Mouse (Mus musculus): ENCODE measurements around the gene Hist1h2bb. TPM values are rescaled to one million over a fixed set of nuclear protein-coding genes. Genes with fewer than 3 reads are reported as not detected.
"Not testable (repeated sequence)": the region's sequence is repeated elsewhere in the genome, so short reads cannot be mapped to it uniquely, and the experiment has no call there.

The Hist1h2bb gene
- total RNA-seq, 2 experiments from 2014 or later = 20.1 to 33.5 TPM

DNA sequence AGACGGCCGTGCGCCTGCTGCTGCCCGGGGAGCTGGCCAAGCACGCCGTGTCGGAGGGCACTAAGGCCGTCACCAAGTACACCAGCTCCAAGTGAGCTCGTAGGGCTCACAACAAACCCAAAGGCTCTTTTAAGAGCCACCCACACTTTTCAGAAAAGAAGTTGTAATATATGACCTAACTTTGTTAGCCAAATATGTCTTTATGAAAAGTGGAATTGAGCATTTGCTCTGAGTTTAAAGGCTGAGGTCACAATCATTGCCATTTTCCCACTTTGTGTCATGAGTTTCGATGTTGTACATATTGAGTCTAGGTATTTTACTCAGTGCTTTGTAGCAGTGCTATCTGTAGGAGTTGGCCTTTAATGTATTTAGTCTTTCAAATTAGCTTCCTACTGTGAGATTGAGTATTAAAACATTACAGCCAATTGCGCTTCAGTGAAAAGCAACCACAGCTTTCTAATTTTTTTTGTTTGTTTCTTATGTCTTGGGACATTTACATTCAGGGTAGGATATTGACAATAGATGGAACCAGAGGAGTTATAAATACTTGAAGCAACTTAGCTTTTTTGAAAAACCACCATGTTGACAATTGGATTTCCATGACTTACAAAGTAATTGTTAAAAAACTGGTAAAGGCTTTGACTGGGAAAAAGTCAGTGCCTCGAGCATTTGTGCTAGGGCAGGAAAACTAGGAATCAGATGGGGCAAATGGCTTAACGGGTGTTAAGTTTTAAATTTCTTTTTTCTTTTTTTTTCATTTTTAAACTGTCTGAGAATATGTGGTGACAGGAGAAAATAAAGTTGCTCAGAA is 752 bp downstream of the Hist1h2bb start:
- no peak for DNase-seq (ENCODE audit: extremely low spot score in 1 of 2, low spot score in 1 of 2)

DNA sequence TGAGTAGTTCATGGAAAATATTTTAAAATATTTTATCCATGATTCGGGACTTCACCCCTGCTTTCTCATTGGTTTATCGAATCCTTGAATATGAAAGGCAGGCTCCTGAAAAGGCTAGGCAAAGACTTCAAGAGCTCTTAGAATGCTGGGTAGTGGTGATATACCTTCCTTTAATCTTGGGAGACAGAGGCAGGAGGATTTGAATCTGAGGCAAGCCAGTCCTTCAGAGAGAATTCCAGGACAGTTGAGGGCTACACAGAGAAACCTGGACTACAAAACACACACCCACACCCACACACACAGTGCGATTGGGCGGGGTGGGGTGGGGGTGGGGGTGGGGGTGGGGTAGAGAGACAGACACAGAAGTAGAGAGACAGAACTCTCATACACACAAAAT is 1.4 kb downstream of the Hist1h2bb start:
- no peak for DNase-seq (ENCODE audit: extremely low spot score in 1 of 2, low spot score in 1 of 2)

GRCm38 (mm10) chr13:23749563-23750121 is 3.1 kb downstream of the Hist1h2bb start:
- no peak for DNase-seq (ENCODE audit: extremely low spot score in 1 of 2, low spot score in 1 of 2)

GRCm38 (mm10) chr13:23750839-23751477 is 4.4 kb downstream of the Hist1h2bb start, which contains the start of gene Hist1h2ab:
Gene Hist1h2ab, plus strand, starts transcription at chr13:23751126.
- not testable (repeated sequence) for DNase-seq (ENCODE audit: extremely low spot score in 1 of 2, low spot score in 1 of 2)

GRCm38 (mm10) chr13:23751478-23751956 is 5.0 kb downstream of the Hist1h2bb start:
- no peak for DNase-seq (ENCODE audit: extremely low spot score in 1 of 2, low spot score in 1 of 2)

DNA sequence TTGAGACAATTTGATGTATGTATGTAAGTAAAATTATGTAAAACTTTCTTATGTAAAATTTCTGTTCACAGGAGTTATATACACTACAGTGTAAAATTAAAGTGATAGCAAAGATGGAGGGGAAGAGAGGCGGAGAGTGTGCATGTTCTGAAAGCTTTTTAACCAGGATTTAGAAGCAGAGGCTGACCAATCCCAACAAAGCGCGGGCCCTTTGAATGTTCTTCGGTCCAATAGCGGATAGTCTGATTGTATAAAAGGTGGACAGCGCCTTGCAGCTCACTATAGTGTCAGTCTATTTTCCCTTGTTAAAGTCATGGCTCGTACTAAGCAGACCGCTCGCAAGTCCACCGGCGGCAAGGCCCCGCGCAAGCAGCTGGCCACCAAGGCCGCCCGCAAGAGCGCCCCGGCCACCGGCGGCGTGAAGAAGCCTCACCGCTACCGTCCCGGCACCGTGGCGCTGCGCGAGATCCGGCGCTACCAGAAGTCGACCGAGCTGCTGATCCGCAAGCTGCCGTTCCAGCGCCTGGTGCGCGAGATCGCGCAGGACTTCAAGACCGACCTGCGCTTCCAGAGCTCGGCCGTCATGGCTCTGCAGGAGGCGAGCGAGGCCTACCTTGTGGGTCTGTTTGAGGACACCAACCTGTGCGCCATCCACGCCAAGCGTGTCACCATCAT is 5.7 kb downstream of the Hist1h2bb start, which contains the start of gene Hist1h3b:
Gene Hist1h3b (plus strand): TSS at position 201 of the 675 bp plus-strand sequence.
- peak; percentile 74 to 98 for DNase-seq (ENCODE audit: extremely low spot score in 1 of 2, low spot score in 1 of 2)

DNA sequence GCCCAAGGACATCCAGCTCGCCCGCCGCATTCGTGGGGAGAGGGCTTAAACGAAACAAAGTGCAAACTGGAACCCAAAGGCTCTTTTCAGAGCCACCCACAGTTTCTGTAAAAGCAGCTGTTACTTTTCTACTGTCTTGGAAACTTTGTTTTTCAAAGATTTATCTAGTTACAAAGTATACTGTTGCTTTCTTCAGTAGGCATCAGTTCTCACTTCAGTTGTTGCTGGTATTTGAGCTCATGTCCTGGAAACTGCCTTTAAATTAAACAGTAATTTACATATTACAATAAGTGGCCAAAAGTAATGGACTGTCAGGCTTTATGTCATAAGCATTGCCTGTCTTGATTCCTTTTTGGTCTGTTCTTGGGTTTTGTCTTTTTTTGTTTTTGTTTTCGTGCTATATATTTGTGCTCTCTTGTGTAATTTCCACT is 6.2 kb downstream of the Hist1h2bb start:
- no peak for DNase-seq (ENCODE audit: extremely low spot score in 1 of 2, low spot score in 1 of 2)

GRCm38 (mm10) chr13:23753314-23754078 is 7.0 kb downstream of the Hist1h2bb start:
- no peak for DNase-seq (ENCODE audit: extremely low spot score in 1 of 2, low spot score in 1 of 2)

DNA sequence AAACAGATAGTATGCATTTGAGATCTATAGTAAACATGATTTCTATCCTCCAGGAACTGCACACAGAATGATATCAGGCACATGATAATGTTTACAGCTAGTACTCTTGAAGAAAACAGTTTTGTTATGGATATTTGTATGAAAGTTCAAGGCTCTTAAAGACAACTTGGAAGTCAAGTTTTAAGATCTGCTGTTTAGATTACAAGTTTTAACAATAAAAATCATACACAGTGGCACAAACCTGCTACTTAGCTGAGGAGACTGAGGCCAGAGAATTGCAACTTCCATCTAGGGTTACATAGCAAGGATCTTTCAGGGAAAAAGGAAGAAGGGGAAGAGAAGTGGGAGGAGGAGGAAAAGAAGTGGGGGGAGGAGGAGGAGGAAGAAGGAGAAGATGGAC is 8.5 kb downstream of the Hist1h2bb start:
- DNase-seq (ENCODE audit: extremely low spot score in 1 of 2, low spot score in 1 of 2) = no peak

- DNase-seq (ENCODE audit: extremely low spot score in 1 of 2, low spot score in 1 of 2) = peak; percentile 65 to 75
Observed at GRCm38 (mm10) chr13:23756790-23757189, 10.3 kb downstream of the Hist1h2bb start, which contains the start of gene Hist1h4b. Gene Hist1h4b, plus strand, starts transcription at chr13:23757013.

DNA sequence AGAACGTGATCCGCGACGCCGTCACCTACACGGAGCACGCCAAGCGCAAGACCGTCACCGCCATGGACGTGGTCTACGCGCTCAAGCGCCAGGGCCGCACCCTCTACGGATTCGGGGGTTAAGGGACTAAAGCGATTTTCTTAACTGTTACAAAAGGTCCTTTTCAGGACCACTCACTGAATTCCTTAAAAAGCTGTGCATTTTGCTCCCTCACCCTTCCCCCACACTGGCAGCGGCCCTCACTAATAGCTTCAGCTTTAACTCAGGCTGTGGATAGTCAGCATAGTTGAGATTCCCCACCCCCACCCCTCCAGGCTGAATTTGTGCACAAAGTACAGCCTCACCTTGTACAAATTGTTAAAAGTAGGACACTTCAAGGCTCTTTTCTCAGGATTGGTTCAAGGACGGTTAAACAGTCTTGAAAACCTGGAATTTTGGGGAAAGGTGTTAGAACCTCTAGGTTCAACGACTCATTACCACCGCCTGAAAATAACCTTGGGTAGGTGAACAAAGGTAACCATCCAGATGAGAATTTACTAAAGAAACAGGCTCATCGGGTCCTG is 10.8 kb downstream of the Hist1h2bb start:
- DNase-seq (ENCODE audit: extremely low spot score in 1 of 2, low spot score in 1 of 2) = no peak

- no peak for DNase-seq (ENCODE audit: extremely low spot score in 1 of 2, low spot score in 1 of 2)
Observed at GRCm38 (mm10) chr13:23757921-23758320, 11.4 kb downstream of the Hist1h2bb start.

- DNase-seq (ENCODE audit: extremely low spot score in 1 of 2, low spot score in 1 of 2) = no peak
Observed at GRCm38 (mm10) chr13:23759251-23759771, 12.8 kb downstream of the Hist1h2bb start.

DNA sequence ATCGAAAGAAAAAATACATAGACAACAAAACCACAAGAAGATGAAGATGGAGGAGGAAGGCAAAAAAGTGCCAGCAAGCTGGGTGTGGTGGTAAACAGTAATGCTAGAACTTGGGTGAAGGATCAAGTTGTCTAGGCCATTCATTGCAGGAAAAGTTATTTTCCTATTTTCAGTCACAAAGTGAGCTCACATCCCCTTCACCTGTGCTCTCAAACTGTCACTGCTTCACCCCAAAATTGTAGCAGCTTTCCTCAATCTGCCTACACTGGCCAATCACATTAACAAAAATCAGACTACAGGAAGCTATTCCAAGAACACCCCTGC is 13.3 kb downstream of the Hist1h2bb start:
- DNase-seq (ENCODE audit: extremely low spot score in 1 of 2, low spot score in 1 of 2) = no peak

DNA sequence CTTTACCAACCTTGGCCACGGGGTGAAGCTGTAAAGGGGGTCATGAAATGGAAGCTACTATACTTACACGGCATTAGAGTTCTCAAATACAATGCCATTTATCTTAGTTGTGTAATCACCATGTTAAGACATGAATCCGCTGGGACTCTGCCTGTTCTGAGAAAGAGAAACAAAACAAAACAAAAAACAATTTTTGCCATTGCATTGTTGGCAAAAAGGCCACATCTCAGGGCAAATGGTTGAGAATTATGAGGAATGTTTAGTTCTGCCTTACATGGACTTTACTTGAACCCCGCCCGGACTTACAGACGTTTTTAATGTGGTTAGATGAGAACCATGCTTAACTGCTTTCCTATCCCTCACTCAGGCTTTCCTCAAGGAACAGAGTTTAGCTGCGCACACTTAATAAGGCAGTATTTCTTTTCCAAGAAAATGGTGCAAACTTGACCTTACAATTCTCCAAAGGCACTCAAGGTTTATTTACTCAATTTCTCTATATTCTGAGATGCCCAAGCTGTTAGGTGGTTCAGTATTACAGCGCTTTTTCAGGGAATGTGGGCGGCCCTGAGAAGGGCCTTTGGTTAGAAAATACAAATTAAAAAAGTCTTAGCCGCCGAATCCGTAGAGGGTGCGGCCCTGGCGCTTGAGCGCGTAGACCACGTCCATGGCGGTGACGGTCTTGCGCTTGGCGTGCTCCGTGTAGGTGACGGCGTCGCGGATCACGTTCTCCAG is 13.9 kb downstream of the Hist1h2bb start:
- no peak for DNase-seq (ENCODE audit: extremely low spot score in 1 of 2, low spot score in 1 of 2)

DNA sequence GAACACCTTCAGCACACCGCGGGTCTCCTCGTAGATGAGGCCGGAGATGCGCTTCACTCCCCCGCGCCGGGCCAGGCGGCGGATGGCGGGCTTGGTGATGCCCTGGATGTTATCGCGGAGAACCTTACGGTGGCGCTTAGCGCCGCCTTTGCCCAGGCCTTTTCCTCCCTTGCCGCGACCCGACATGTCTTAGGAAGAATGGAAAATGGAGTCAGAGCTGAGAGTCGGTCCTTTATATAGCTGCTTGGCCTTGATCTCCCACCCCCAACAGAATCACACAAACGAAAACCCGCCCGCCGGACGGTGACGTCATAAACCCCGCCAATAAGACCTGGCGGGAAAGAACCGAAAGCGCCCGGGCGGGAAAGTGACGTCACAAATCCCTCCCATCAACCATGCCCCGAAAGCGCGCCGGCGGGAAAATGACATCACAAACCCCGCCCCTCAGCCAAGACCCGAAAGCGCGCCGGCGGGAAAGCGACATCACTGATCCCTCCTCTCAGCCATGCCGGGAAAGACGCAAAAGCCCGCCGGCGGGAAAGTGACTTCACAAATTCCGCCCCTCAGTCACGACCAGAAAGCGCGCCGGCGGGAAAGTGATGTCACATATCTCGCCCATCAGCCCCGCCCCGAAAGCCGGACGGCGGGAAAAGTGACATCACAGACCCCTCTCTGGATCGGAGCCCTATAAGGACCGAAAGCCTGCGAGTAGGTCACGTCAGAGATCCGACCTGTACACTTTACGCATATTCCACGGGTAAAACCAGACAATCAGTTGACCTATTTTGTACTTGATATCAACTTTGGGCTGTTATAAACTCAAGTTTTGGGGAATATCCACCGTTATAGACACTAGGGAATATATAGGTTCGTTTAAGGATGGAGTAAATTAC is 14.7 kb downstream of the Hist1h2bb start, which contains the start of gene Hist1h4a:
Gene Hist1h4a (minus strand): TSS at position 259 of the 893 bp plus-strand sequence.
- peak; percentile 97 to 98 for DNase-seq (ENCODE audit: extremely low spot score in 1 of 2, low spot score in 1 of 2)

Measured in layer of hippocampus, postnatal 25 days (tissue).